11 mouse cellular contexts compared by ENCODE assay signal in the genomic region with DNA sequence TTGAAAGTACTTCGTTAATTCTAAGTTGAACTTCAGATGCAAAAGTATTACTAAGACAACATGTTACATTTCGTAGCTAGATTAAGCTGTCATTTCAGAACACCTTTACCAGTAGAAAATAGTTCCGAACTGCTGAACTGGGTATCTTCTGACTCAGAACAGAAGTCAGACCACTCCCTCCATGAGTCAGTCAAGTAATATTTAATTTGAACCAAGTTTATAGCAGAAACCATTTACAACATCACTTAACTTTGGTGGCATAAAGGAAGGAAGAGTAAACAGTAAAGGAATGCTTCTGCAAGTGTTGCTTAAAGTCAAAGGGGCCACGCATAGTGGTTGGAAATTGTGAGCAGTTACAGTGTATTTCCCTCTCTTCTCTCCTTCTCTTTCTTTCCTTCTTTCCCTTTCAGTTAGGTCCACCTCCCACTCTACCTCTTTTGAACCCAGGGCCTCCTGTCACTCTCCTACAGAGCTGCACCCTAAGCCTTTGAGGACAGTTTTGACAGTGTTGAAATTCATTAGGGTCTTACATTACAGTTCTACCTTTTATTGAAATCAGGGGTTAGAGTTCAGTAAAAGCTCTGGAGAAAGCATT. TPM values are rescaled to one million over a fixed set of nuclear protein-coding genes. Genes with fewer than 3 reads are reported as not detected.
A peak's percentile ranks its signal among the peaks of the same experiment; 100 is the strongest.
DNase-seq lines count a peak whose midpoint lies in the region; ATAC-seq and TF ChIP-seq lines count a peak whose summit lies in the region.
"Had no signal": no experiment of that assay in that cellular context is flagged by ENCODE, and none has a peak within 500 bp of the region (broad histone marks: within the 10 kb centered on the region; RNA-seq: fewer than 3 reads in every experiment).

No protein-coding gene starts in this region.

- H3K4me3 ChIP-seq in heart, postnatal 0 days (ENCODE audit: low read depth, low read length), result no peak overlapping the region
- no peak overlapping the region for H3K4me3 ChIP-seq in limb, embryonic 14.5 days (replicated peaks; ENCODE audit: low read length)
- H3K4me3 ChIP-seq: neural tube, embryonic 12.5 days had no signal

- no peak for DNase-seq in heart, postnatal 0 days (ENCODE audit: low spot score)
- DNase-seq in heart, postnatal 14 days, result no peak
- peak; percentile 81 for DNase-seq in 3T3-L1 (ENCODE audit: low read depth, low spot score)
- DNase-seq in Patski (ENCODE audit: low read depth, low spot score), result no peak
- no peak for DNase-seq in limb, embryonic 14.5 days (ENCODE audit: low spot score)
- no peak for DNase-seq in thymus, postnatal 10 days (ENCODE audit: low spot score in 2 of 2)
- DNase-seq in thymus, postnatal 36 days, result no peak

- intact Hi-C loops in heart, postnatal 14 days (cut with DNase I), result loop anchor here (5.0 kb wide), 1 partner anchor 81 kb away; a partner anchor contains a TSS

- no peak for ATAC-seq in heart, postnatal 0 days (ENCODE audit: insufficient read depth, low read depth)
- ATAC-seq in Patski, result peak; percentile 8
- no peak for ATAC-seq in limb, embryonic 14.5 days (ENCODE audit: low FRiP score, low read depth)
- no peak for ATAC-seq in erythroblast, adult 5-6 weeks (replicated peaks; ENCODE audit: low FRiP score, poor library complexity, severe bottlenecking)
- ATAC-seq: forebrain, embryonic 14.5 days; hindbrain, postnatal 0 days had no signal

- H3K27ac ChIP-seq in heart, postnatal 0 days (ENCODE audit: low read depth), result 0 out of 2 replicates have a peak overlapping the region, but pooled peaks have one; percentile 20
- H3K27ac ChIP-seq in limb, embryonic 14.5 days (replicated peaks; ENCODE audit: low read depth, low read length), result no peak overlapping the region
- H3K27ac ChIP-seq: hindbrain, postnatal 0 days; neural tube, embryonic 12.5 days had no signal

- CTCF ChIA-PET in Patski (lab: Charles Lee), result no interaction called here

- H3K9me3 ChIP-seq in heart, postnatal 0 days (replicated peaks; ENCODE audit: control insufficient read depth, low read length), result no peaks in the 10 kb centered on the region
- no peaks in the 10 kb centered on the region for H3K9me3 ChIP-seq in limb, embryonic 14.5 days (ENCODE audit: control insufficient read depth, low read length)
- H3K9me3 ChIP-seq: neural tube, embryonic 12.5 days had no signal

- H3K36me3 ChIP-seq in heart, postnatal 0 days (replicated peaks; ENCODE audit: control insufficient read depth, insufficient read depth, low read length), result no peaks in the 10 kb centered on the region
- no peaks in the 10 kb centered on the region for H3K36me3 ChIP-seq in limb, embryonic 14.5 days (ENCODE audit: control insufficient read depth, insufficient read depth, low read length)
- H3K36me3 ChIP-seq: neural tube, embryonic 12.5 days had no signal

- peaks cover 65% of the 10 kb centered on the region for H3K4me1 ChIP-seq in heart, postnatal 0 days (ENCODE audit: control insufficient read depth, insufficient read depth)
- peaks cover 45% of the 10 kb centered on the region for H3K4me1 ChIP-seq in limb, embryonic 14.5 days (ENCODE audit: control insufficient read depth, insufficient read depth, low read length)

- peak overlapping the region; percentile 83 for H3K4me2 ChIP-seq in heart, postnatal 0 days (ENCODE audit: low read depth, low read length)
- H3K4me2 ChIP-seq in limb, embryonic 14.5 days (replicated peaks; ENCODE audit: low read depth, low read length, severe bottlenecking), result 0 out of 2 replicates have a peak overlapping the region, but pooled peaks have one; percentile 66

- POLR2A ChIA-PET in Patski (lab: Charles Lee), result no interaction called here

- no peak for TF ChIP-seq POLR2A in limb, embryonic 14.5 days (IDR thresholded peaks at IDR 0.05; ENCODE audit: borderline replicate concordance, extremely low read depth, insufficient read depth, insufficient read length)

- no peaks in the 10 kb centered on the region for H3K27me3 ChIP-seq in heart, postnatal 0 days (ENCODE audit: control insufficient read depth, insufficient read depth, low read length)
- H3K27me3 ChIP-seq in Patski, result no peaks in the 10 kb centered on the region
- H3K27me3 ChIP-seq in limb, embryonic 14.5 days (ENCODE audit: control insufficient read depth, insufficient read depth, low read length), result no peaks in the 10 kb centered on the region
- H3K27me3 ChIP-seq: neural tube, embryonic 12.5 days had no signal

- in situ Hi-C loops in Patski (cut with MboI; ENCODE audit: low pct_unique_long_range_greater_than_20kb), result no loop called here

- no peak for TF ChIP-seq EP300 in heart, postnatal 0 days (IDR thresholded peaks at IDR 0.05; ENCODE audit: low read depth)

- TF ChIP-seq CTCF in heart, postnatal 0 days (IDR thresholded peaks at IDR 0.05; ENCODE audit: low read depth), result no peak
- TF ChIP-seq CTCF in Patski (IDR thresholded peaks at IDR 0.05), result no peak

- 52% methylated on average over 4 of the region's 4 CpGs for WGBS in heart, postnatal 0 days
- 55% methylated on average over 4 of the region's 4 CpGs for WGBS in limb, embryonic 14.5 days

- no peak overlapping the region for H3K9ac ChIP-seq in heart, postnatal 0 days (replicated peaks; ENCODE audit: low read depth, low read length)
- H3K9ac ChIP-seq in limb, embryonic 14.5 days (ENCODE audit: low read depth, low read length, severe bottlenecking), result no peak overlapping the region
- H3K9ac ChIP-seq: neural tube, embryonic 12.5 days had no signal

RNA-seq across cellular contexts. Expression of a gene that starts 12.3 kb away (rescaled TPM):
- 132 and 176 TPM in 2 replicates for total RNA-seq in heart, postnatal 0 days (2014; rRNA removed; ENCODE audit: low replicate concordance)
- polyA plus RNA-seq in heart, postnatal 0 days (2015; fragmentation: Nextera tagmentation; extraction: Ambion mirVana), result 407 and 417 TPM in 2 replicates
- total RNA-seq in heart, postnatal 14 days (2021), result 100 to 1,000 TPM; 212 to 215 TPM
- 92.4 TPM for polyA plus RNA-seq in Patski (2021)
- polyA plus RNA-seq in limb, embryonic 14.5 days (2012; rRNA removed), result 106 and 111 TPM in 2 replicates
- polyA plus RNA-seq in limb, embryonic 14.5 days (2014; fragmentation: Nextera tagmentation; extraction: Ambion mirVana), result 296 and 311 TPM in 2 replicates
- total RNA-seq in erythroblast, adult 5-6 weeks (2015; ENCODE audit: low replicate concordance), result 92.8 and 126 TPM in 2 replicates
- total RNA-seq in erythroblast, adult 5-6 weeks (2017; ENCODE audit: low replicate concordance), result 74.3 and 85.6 TPM in 2 replicates
